Mouse (Mus musculus) neural tube, embryonic 12.5 days (tissue): ENCODE results near the gene Rmnd5b. TPM values are rescaled to one million over a fixed set of nuclear protein-coding genes. Genes with fewer than 3 reads are reported as not detected.
"Not testable (repeated sequence)": the region's sequence is repeated elsewhere in the genome, so short reads cannot be mapped to it uniquely, and the experiment has no call there.

Experiments used
- ATAC-seq: fragments of 200-750 bp; cut with Nextera tagmentation; 2 replicates; pipeline ENCODE4 v1.8.0; 2017; ENCODE audit warnings: low read depth, mild to moderate bottlenecking, moderate TSS enrichment, moderate library complexity; ENCODE audit not compliant: low FRiP score
- H3K27ac ChIP-seq: fragments of 300-500 bp; sonication (generic); 2 replicates; pipeline ENCODE4 v1.5.1; 2016
- H3K27me3 ChIP-seq: fragments of 300-500 bp; sonication (generic); replicated peaks from 2 replicates; pipeline ENCODE4 v1.6.1; 2016; ENCODE audit warnings: mild to moderate bottlenecking
- H3K36me3 ChIP-seq: fragments of 300-500 bp; sonication (generic); 2 replicates; pipeline ENCODE4 v1.6.1; 2016; ENCODE audit warnings: mild to moderate bottlenecking
- H3K4me1 ChIP-seq: fragments of 300-500 bp; sonication (generic); 2 replicates; pipeline ENCODE4 v1.6.1; 2016
- H3K4me2 ChIP-seq: fragments of 300-500 bp; sonication (generic); replicated peaks from 2 replicates; pipeline ENCODE4 v1.6.1; 2016; ENCODE audit warnings: mild to moderate bottlenecking
- H3K4me3 ChIP-seq: fragments of 300-500 bp; sonication (generic); 2 replicates; pipeline ENCODE4 v1.5.1; 2016
- H3K9ac ChIP-seq: fragments of 300-500 bp; sonication (generic); 2 replicates; pipeline ENCODE4 v1.6.1; 2016; ENCODE audit warnings: mild to moderate bottlenecking
- H3K9me3 ChIP-seq: fragments of 300-500 bp; sonication (generic); 2 replicates; pipeline ENCODE4 v1.6.1; 2016; ENCODE audit warnings: mild to moderate bottlenecking
- WGBS: fragments of 180-500 bp; shearing (Covaris S2); methylation state at CpG from one replicate; pipeline ENCODE4 v1.1.7; 2016; 5-methylcytosine and 5-hydroxymethylcytosine counted together
- polyA plus RNA-seq: library from polyadenylated mRNA; unstranded; fragments of >200 nt; fragmentation: Nextera tagmentation; extraction: Ambion mirVana; gene quantifications from 2 replicates; pipeline ENCODE4 v1.2.1, GENCODE M21; 2016

The Rmnd5b gene
- polyA plus RNA-seq = 57.6 and 57.7 TPM in 2 replicates

DNA sequence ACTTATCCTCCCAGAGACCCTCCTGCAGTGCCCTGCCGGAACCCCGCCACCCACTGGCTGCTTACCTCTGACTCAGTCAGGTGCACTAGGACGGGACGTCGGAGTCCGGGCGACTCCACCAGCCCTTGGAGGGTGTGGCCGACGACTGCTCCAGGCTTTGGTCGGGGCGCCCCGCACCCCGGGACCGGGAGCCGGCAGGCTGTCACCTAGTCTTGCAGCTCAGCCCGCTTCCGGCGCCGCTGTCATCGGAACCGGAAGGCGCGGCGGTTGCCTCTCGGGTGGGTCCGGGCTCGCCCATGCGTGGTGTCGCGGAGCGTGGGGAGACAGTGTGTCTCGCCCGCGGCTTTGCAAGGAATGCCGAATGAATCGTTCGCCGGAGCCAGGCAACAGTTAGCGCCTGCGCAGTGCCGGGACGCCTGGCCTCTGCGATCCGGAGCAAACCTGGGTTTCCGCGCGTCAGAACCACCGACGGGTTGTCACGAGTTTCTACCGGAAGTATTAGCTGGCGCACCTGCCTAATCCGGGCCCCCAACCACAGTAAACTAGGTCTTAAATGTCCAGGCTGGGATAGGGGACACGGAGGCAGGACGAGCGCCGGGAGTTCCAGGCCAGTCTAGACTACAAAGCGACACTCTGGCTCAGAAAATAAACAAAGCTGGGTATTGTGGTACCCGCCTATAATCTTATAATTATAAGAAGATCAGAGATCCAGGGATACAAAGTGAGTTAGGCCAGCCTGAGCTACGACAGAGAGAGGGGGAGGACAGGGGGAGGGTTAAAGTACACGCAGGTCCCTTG lies at the start of gene Rmnd5b:
Gene Rmnd5b, minus strand, starts transcription at position 372 of the 798 bp plus-strand sequence.
- Histone ChIP-seq H3K9ac (peak within 1 kb of the TSS; percentile 66), H3K9me3 (no peaks in the 10 kb centered on the region), H3K4me2 (peak within 1 kb of the TSS; percentile 82), H3K4me3 (peak within 1 kb of the TSS; percentile 73), H3K27ac (peak within 1 kb of the TSS; percentile 53), H3K36me3 (no peaks in the 10 kb centered on the region; the same call in 1 of the 2 replicates), H3K4me1 (peaks cover 34% of the 10 kb centered on the region), H3K27me3 (no peaks in the 10 kb centered on the region)
- under 1% methylated on average over 61 of the region's 61 CpGs for WGBS
- ATAC-seq = peak; percentile 91

GRCm38 (mm10) chr11:51681976-51682374 lies 46.3 kb upstream of the Rmnd5b start:
- Histone ChIP-seq H3K4me2 (no peak overlapping the region), H3K36me3 (peaks cover 12% of the 10 kb centered on the region), H3K4me3 (no peak overlapping the region), H3K4me1 (0 out of 2 replicates have a peak, but pooled peaks cover 3% of the 10 kb centered on the region), H3K9me3 (no peaks in the 10 kb centered on the region), H3K27me3 (no peaks in the 10 kb centered on the region), H3K27ac (no peak overlapping the region), H3K9ac (no peak overlapping the region)
- no peak for ATAC-seq
- WGBS = 46% methylated on average over 8 of the region's 8 CpGs

- H3K9me3 ChIP-seq = no peaks in the 10 kb centered on the region
- no peak overlapping the region for H3K9ac ChIP-seq
- 0 out of 2 replicates have a peak, but pooled peaks cover 3% of the 10 kb centered on the region for H3K4me1 ChIP-seq
- no peak overlapping the region for H3K4me2 ChIP-seq
- WGBS = 40% methylated on average over 13 of the region's 13 CpGs
- no peak overlapping the region for H3K4me3 ChIP-seq
- H3K27me3 ChIP-seq = no peaks in the 10 kb centered on the region
- ATAC-seq = no peak
- H3K36me3 ChIP-seq = peaks cover 12% of the 10 kb centered on the region
- H3K27ac ChIP-seq = no peak overlapping the region
Observed at GRCm38 (mm10) chr11:51681324-51681975, 45.8 kb upstream of the Rmnd5b start.

- Histone ChIP-seq H3K27ac (no peak overlapping the region), H3K27me3 (no peaks in the 10 kb centered on the region), H3K4me3 (no peak overlapping the region), H3K4me2 (no peak overlapping the region), H3K4me1 (0 out of 2 replicates have a peak, but pooled peaks cover 3% of the 10 kb centered on the region), H3K9me3 (no peaks in the 10 kb centered on the region), H3K9ac (no peak overlapping the region), H3K36me3 (no peaks in the 10 kb centered on the region)
- WGBS = 88% methylated on average over 3 of the region's 3 CpGs
- no peak for ATAC-seq
Observed at GRCm38 (mm10) chr11:51679466-51679865, 43.8 kb upstream of the Rmnd5b start.

DNA sequence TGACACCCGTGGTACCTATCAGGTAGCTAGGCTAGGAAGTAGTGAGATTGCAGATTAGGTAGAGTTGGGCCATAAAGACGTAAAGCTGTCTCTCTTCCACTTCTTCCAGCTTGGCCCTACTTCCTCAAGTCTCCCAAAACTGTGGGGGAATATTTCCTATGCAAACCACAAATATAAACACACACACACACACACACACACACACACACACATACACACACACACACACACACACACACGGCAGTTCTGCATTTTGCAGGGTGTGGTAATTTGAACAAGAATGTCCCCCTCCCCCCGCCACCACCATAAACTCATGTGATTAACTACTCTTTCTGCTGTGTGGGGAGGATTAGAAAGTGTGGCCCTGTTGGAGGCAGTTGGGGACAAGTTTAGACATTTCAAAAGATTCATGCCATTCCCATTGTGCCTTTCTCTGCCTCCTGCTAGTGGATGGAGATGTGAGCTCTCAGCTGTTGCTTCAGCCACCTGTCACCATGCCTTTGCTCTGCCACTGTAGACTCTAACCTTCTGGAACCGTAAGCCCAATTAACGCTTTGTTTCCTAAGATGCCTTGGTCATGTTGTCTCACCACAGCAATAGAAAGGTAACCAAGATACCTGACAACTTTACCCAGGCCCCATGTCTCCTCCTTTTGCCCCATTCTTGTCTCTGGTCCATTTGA lies 42.2 kb upstream of the Rmnd5b start:
- no peak overlapping the region for H3K4me2 ChIP-seq
- H3K36me3 ChIP-seq = no peaks in the 10 kb centered on the region
- no peaks in the 10 kb centered on the region for H3K9me3 ChIP-seq
- H3K27me3 ChIP-seq = no peaks in the 10 kb centered on the region
- no peak overlapping the region for H3K9ac ChIP-seq
- H3K27ac ChIP-seq = no peak overlapping the region
- ATAC-seq = no peak
- no peak overlapping the region for H3K4me3 ChIP-seq
- H3K4me1 ChIP-seq = 0 out of 2 replicates have a peak, but pooled peaks cover 3% of the 10 kb centered on the region
- 70% methylated on average over 6 of the region's 6 CpGs for WGBS

DNA sequence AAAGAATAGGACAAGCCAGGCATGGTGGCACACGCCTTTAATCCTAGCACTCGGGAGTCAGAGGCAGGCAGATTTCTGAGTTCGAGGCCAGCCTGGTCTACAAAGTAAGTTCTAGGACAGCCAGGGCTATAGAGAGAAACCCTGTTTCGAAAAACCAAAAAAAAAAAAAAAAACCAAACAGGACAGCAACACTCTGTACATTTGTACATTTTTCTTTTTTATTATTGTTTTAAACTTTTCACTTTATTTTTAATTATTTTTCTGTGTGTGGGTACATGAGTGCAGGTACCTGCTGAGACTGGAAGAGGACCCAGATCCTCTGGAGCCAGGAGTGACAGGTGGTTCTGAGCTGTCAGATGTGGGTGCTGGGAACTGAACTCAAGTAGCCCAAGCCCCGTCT lies 39.7 kb upstream of the Rmnd5b start:
- Histone ChIP-seq H3K27me3 (no peaks in the 10 kb centered on the region), H3K36me3 (no peaks in the 10 kb centered on the region), H3K27ac (no peak overlapping the region), H3K4me2 (no peak overlapping the region), H3K9me3 (no peaks in the 10 kb centered on the region), H3K4me1 (no peaks in the 10 kb centered on the region), H3K4me3 (no peak overlapping the region), H3K9ac (no peak overlapping the region)
- 73% methylated on average over 5 of the region's 5 CpGs for WGBS
- no peak for ATAC-seq

DNA sequence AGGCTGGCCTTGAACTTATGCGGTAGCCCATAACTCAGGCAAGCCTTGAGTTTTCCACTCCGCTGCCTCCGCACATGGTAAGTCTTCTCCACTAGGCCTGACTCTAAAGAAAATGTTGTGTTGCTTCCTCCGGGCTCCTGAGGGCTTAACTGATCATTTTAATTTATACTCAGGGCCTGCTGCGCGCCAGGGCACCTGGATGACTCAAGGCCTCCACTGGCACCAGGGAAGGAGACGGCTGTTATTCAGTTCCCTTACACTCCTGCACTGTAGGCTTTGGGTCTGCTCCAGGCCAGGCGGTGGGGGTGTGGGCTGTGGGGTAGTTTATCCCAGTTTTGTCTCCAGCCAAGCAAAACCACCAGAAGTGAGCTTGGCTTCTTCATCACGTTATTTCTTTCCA lies 37.6 kb upstream of the Rmnd5b start:
- no peak for ATAC-seq
- H3K27ac ChIP-seq = no peak overlapping the region
- no peaks in the 10 kb centered on the region for H3K27me3 ChIP-seq
- no peaks in the 10 kb centered on the region for H3K9me3 ChIP-seq
- no peaks in the 10 kb centered on the region for H3K36me3 ChIP-seq
- no peak overlapping the region for H3K9ac ChIP-seq
- H3K4me1 ChIP-seq = no peaks in the 10 kb centered on the region
- WGBS = 83% methylated on average over 9 of the region's 9 CpGs
- H3K4me3 ChIP-seq = no peak overlapping the region
- no peak overlapping the region for H3K4me2 ChIP-seq

DNA sequence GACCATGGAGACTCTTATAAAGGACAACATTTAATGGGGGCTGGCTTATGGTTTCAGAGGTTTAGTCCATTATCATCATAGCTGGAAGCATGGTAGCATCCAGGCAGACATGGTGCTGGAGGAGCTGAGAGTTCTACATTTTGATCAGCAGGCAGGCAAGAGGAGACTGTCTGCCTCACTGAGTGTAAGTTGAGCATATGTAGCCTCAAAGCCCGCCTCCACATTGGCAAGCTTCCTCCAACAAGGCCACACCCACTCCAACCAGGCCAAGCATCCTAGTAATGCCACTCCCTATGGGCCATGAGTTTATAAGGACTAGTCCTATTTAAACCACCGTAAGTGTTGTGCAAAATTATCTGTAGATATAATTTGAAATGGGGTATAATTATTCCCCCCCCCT lies 35.7 kb upstream of the Rmnd5b start:
- Histone ChIP-seq H3K9me3 (no peaks in the 10 kb centered on the region), H3K9ac (no peak overlapping the region)

GRCm38 (mm10) chr11:51670846-51671245 lies 35.1 kb upstream of the Rmnd5b start:
- no peaks in the 10 kb centered on the region for H3K36me3 ChIP-seq
- H3K27me3 ChIP-seq = no peaks in the 10 kb centered on the region
- H3K4me1 ChIP-seq = no peaks in the 10 kb centered on the region
- no peak overlapping the region for H3K9ac ChIP-seq
- H3K4me3 ChIP-seq = no peak overlapping the region
- H3K9me3 ChIP-seq = no peaks in the 10 kb centered on the region
- no peak for ATAC-seq
- WGBS = 96% methylated on average over 7 of the region's 7 CpGs
- no peak overlapping the region for H3K27ac ChIP-seq
- no peak overlapping the region for H3K4me2 ChIP-seq

More for the DNA sequence above, 35.7 kb upstream of the Rmnd5b start:
- Histone ChIP-seq H3K36me3 (no peaks in the 10 kb centered on the region), H3K27me3 (no peaks in the 10 kb centered on the region), H3K27ac (no peak overlapping the region), H3K4me1 (no peaks in the 10 kb centered on the region), H3K4me2 (no peak overlapping the region), H3K4me3 (no peak overlapping the region)
- WGBS = 78% methylated on average over 2 of the region's 2 CpGs
- no peak for ATAC-seq

GRCm38 (mm10) chr11:51664747-51665146 lies 29.1 kb upstream of the Rmnd5b start:
- not testable (repeated sequence) for H3K4me3 ChIP-seq, H3K4me1 ChIP-seq, H3K4me2 ChIP-seq, H3K9me3 ChIP-seq, H3K36me3 ChIP-seq, H3K27ac ChIP-seq, ATAC-seq, H3K9ac ChIP-seq, H3K27me3 ChIP-seq
- 94% methylated on average over 7 of the region's 7 CpGs for WGBS

DNA sequence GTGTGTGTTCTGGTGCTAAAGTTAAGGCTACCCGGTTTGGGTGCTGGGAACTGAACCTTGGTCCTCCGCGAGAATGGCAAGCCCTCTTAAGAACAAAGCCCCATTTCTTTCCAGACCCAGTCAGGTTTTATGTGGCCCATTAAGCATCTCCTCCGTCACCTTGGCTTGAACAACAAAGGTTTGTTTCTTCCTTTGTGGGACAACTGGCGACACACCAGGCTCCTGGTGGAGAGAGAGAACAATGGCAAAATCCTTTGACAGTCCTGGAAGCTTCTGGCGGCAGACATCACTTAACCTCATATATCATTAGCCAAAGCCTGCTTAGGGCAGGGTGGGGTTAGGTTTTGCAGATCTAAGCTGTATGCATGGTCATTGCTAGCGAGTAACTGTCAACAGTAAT lies 26.9 kb upstream of the Rmnd5b start:
- Histone ChIP-seq H3K9me3 (no peaks in the 10 kb centered on the region), H3K9ac (no peak overlapping the region), H3K4me1 (no peaks in the 10 kb centered on the region), H3K4me3 (no peak overlapping the region), H3K4me2 (no peak overlapping the region), H3K36me3 (no peaks in the 10 kb centered on the region), H3K27ac (no peak overlapping the region), H3K27me3 (no peaks in the 10 kb centered on the region)
- 64% methylated on average over 7 of the region's 7 CpGs for WGBS
- ATAC-seq = no peak

GRCm38 (mm10) chr11:51661867-51662365 lies 26.2 kb upstream of the Rmnd5b start:
- H3K4me2 ChIP-seq = no peak overlapping the region
- WGBS = 81% methylated on average over 16 of the region's 16 CpGs
- no peak overlapping the region for H3K27ac ChIP-seq
- ATAC-seq = no peak
- no peak overlapping the region for H3K9ac ChIP-seq
- H3K9me3 ChIP-seq = no peaks in the 10 kb centered on the region
- no peaks in the 10 kb centered on the region for H3K36me3 ChIP-seq
- no peaks in the 10 kb centered on the region for H3K4me1 ChIP-seq
- H3K27me3 ChIP-seq = no peaks in the 10 kb centered on the region
- H3K4me3 ChIP-seq = no peak overlapping the region
